Mouse (Mus musculus): ENCODE data around the gene Snx25. TPM values are rescaled to one million over a fixed set of nuclear protein-coding genes. Genes with fewer than 3 reads are reported as not detected.

Snx25 gene
- polyA plus RNA-seq (2012; rRNA removed), result 7.5 and 8.7 TPM in 2 replicates

GRCm38 (mm10) chr8:46152064-46153031, at the start of gene Snx25:
Gene Snx25 (minus strand): TSS chr8:46152159.
- H3K27me3 ChIP-seq (ENCODE audit: control insufficient read depth, insufficient read depth, low read length), result no peaks in the 10 kb centered on the region
- peak within 1 kb of the TSS; percentile 63 for H3K4me3 ChIP-seq (ENCODE audit: control insufficient read depth, insufficient read depth, low read length)
- 5% methylated on average over 101 of the region's 103 CpGs for WGBS
- peak; percentile 94 for DNase-seq
- H3K27ac ChIP-seq (ENCODE audit: control insufficient read depth, insufficient read depth, low read length), result peak within 1 kb of the TSS; percentile 99
- peak; percentile 80; the same call in 1 of the 2 replicates for TF ChIP-seq POLR2A (IDR thresholded peaks at IDR 0.05; ENCODE audit: control insufficient read depth, extremely low read depth, insufficient read depth, low read length, poor library complexity)
- no peak for TF ChIP-seq CTCF (IDR thresholded peaks at IDR 0.05; ENCODE audit: borderline replicate concordance, control insufficient read depth, extremely low read depth, insufficient read depth, low read length, poor library complexity)
- no peaks in the 10 kb centered on the region for H3K36me3 ChIP-seq (ENCODE audit: control insufficient read depth, insufficient read depth, low read length)
- H3K4me1 ChIP-seq (replicated peaks; ENCODE audit: control insufficient read depth, insufficient read depth, low read length), result peaks cover 7% of the 10 kb centered on the region

GRCm38 (mm10) chr8:46197673-46198072, 45.7 kb upstream of the Snx25 start:
- DNase-seq, result no peak
- Histone ChIP-seq H3K4me3 (ENCODE audit: control insufficient read depth, insufficient read depth, low read length) (no peak overlapping the region), H3K36me3 (ENCODE audit: control insufficient read depth, insufficient read depth, low read length) (peaks cover 8% of the 10 kb centered on the region; the same call in 1 of the 2 replicates), H3K27ac (ENCODE audit: control insufficient read depth, insufficient read depth, low read length) (no peak overlapping the region), H3K4me1 (replicated peaks; ENCODE audit: control insufficient read depth, insufficient read depth, low read length) (no peaks in the 10 kb centered on the region), H3K27me3 (ENCODE audit: control insufficient read depth, insufficient read depth, low read length) (no peaks in the 10 kb centered on the region)
- TF ChIP-seq CTCF (IDR thresholded peaks at IDR 0.05; ENCODE audit: borderline replicate concordance, control insufficient read depth, extremely low read depth, insufficient read depth, low read length, poor library complexity) (no peak), POLR2A (IDR thresholded peaks at IDR 0.05; ENCODE audit: control insufficient read depth, extremely low read depth, insufficient read depth, low read length, poor library complexity) (no peak)
- 94% methylated on average over 5 of the region's 5 CpGs for WGBS

DNA sequence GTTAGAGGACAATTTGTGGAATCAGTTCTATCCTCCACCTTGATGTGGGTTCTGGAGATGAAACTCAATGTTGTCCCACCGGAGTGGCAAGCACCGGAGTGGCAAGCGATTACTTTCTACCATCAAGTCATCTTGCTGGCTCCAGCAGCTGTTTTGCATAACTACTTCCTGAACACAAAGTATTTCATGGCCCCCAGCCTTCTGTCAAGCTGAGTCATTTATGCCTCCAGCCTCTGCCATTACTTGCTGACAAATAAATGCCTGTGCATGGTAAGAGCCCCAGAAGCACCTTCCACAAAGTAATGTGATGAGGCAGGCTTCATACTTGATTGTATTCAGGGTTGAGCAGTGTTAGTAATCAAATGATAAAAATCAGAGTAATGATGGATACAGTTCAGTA, 44.9 kb upstream of the Snx25 start:
- Histone ChIP-seq H3K36me3 (ENCODE audit: control insufficient read depth, insufficient read depth, low read length) (peaks cover 14% of the 10 kb centered on the region; the same call in 1 of the 2 replicates), H3K4me3 (ENCODE audit: control insufficient read depth, insufficient read depth, low read length) (no peak overlapping the region)

DNA sequence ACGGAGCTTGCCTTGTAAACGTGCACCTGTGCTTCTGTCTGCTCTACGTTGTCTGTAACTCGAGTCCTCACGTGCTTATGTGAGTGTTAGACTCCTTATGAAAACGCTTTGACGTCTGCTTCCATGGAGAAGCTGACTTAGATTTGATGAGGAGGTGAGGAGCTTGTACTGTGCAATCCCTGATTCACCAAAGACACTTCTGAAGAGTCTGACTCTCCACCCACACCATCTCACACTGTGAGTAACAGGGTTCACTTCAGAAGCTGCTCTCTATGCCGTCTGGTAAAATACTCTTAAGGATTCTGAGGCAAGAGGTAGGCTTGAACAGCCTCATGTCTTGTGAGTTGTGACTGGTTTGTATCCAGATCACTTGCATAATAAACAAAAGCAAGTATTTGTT, 41.1 kb upstream of the Snx25 start:
- TF ChIP-seq CTCF (IDR thresholded peaks at IDR 0.05; ENCODE audit: borderline replicate concordance, control insufficient read depth, extremely low read depth, insufficient read depth, low read length, poor library complexity) (no peak), POLR2A (IDR thresholded peaks at IDR 0.05; ENCODE audit: control insufficient read depth, extremely low read depth, insufficient read depth, low read length, poor library complexity) (no peak)
- H3K4me1 ChIP-seq (replicated peaks; ENCODE audit: control insufficient read depth, insufficient read depth, low read length), result no peaks in the 10 kb centered on the region
- no peak overlapping the region for H3K4me3 ChIP-seq (ENCODE audit: control insufficient read depth, insufficient read depth, low read length)
- H3K27ac ChIP-seq (ENCODE audit: control insufficient read depth, insufficient read depth, low read length), result no peak overlapping the region
- no peaks in the 10 kb centered on the region for H3K27me3 ChIP-seq (ENCODE audit: control insufficient read depth, insufficient read depth, low read length)
- no peak for DNase-seq
- peaks cover 15% of the 10 kb centered on the region for H3K36me3 ChIP-seq (ENCODE audit: control insufficient read depth, insufficient read depth, low read length)
- 94% methylated on average over 8 of the region's 8 CpGs for WGBS

More for the DNA sequence above, 44.9 kb upstream of the Snx25 start:
- no peak for DNase-seq
- no peak for TF ChIP-seq CTCF (IDR thresholded peaks at IDR 0.05; ENCODE audit: borderline replicate concordance, control insufficient read depth, extremely low read depth, insufficient read depth, low read length, poor library complexity)
- no peak for TF ChIP-seq POLR2A (IDR thresholded peaks at IDR 0.05; ENCODE audit: control insufficient read depth, extremely low read depth, insufficient read depth, low read length, poor library complexity)
- Histone ChIP-seq H3K4me1 (replicated peaks; ENCODE audit: control insufficient read depth, insufficient read depth, low read length) (no peaks in the 10 kb centered on the region), H3K27ac (ENCODE audit: control insufficient read depth, insufficient read depth, low read length) (no peak overlapping the region), H3K27me3 (ENCODE audit: control insufficient read depth, insufficient read depth, low read length) (no peaks in the 10 kb centered on the region)
- WGBS, result 84% methylated on average over 3 of the region's 3 CpGs

- H3K27ac ChIP-seq (ENCODE audit: control insufficient read depth, insufficient read depth, low read length), result no peak overlapping the region
- H3K4me1 ChIP-seq (replicated peaks; ENCODE audit: control insufficient read depth, insufficient read depth, low read length), result no peaks in the 10 kb centered on the region
- DNase-seq, result peak; percentile 57
- no peak for TF ChIP-seq CTCF (IDR thresholded peaks at IDR 0.05; ENCODE audit: borderline replicate concordance, control insufficient read depth, extremely low read depth, insufficient read depth, low read length, poor library complexity)
- no peak for TF ChIP-seq POLR2A (IDR thresholded peaks at IDR 0.05; ENCODE audit: control insufficient read depth, extremely low read depth, insufficient read depth, low read length, poor library complexity)
- no peaks in the 10 kb centered on the region for H3K27me3 ChIP-seq (ENCODE audit: control insufficient read depth, insufficient read depth, low read length)
- no peak overlapping the region for H3K4me3 ChIP-seq (ENCODE audit: control insufficient read depth, insufficient read depth, low read length)
- 38% methylated on average over 2 of the region's 2 CpGs for WGBS
- H3K36me3 ChIP-seq (ENCODE audit: control insufficient read depth, insufficient read depth, low read length), result no peaks in the 10 kb centered on the region
Observed at GRCm38 (mm10) chr8:46185361-46185760, 33.4 kb upstream of the Snx25 start.

DNA sequence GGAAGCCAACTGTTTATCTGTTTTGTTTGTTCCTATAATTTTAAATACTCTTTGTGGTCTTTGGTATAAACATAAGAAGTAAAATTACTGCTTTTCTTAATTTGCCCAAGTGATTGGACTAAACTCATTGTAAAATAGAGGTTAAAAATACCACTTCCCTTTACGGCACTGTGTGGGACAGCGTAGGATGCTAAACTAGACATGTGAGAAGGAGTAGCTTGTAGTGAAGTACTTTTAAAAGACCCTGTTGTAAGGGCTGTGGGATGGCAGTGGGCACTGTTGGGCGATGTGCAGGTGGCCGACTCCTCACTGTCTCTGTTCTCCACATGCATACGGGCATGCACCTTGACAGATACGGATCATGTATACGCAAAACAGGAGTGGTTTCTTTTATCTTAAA, 28.2 kb upstream of the Snx25 start:
- Histone ChIP-seq H3K27me3 (ENCODE audit: control insufficient read depth, insufficient read depth, low read length) (no peaks in the 10 kb centered on the region), H3K27ac (ENCODE audit: control insufficient read depth, insufficient read depth, low read length) (no peak overlapping the region), H3K36me3 (ENCODE audit: control insufficient read depth, insufficient read depth, low read length) (no peaks in the 10 kb centered on the region), H3K4me3 (ENCODE audit: control insufficient read depth, insufficient read depth, low read length) (no peak overlapping the region), H3K4me1 (replicated peaks; ENCODE audit: control insufficient read depth, insufficient read depth, low read length) (no peaks in the 10 kb centered on the region)
- 94% methylated on average over 7 of the region's 7 CpGs for WGBS
- no peak for DNase-seq
- TF ChIP-seq CTCF (IDR thresholded peaks at IDR 0.05; ENCODE audit: borderline replicate concordance, control insufficient read depth, extremely low read depth, insufficient read depth, low read length, poor library complexity), result no peak
- TF ChIP-seq POLR2A (IDR thresholded peaks at IDR 0.05; ENCODE audit: control insufficient read depth, extremely low read depth, insufficient read depth, low read length, poor library complexity), result no peak

Data from thymus, adult 2 months (tissue).